Mouse (Mus musculus) gastrocnemius, postnatal 10 days (tissue): ENCODE results near the gene Ttc29. TPM values are rescaled to one million over a fixed set of nuclear protein-coding genes. Genes with fewer than 3 reads are reported as not detected.
A peak's percentile ranks its signal among the peaks of the same experiment; 100 is the strongest.

Experiments used
- DNase-seq: peaks from one replicate; pipeline ENCODE4 v3.0.0; 2021; ENCODE audit warnings: mixed read lengths
- total RNA-seq, 2 experiments: library from RNA; stranded (reverse); gene quantifications; 2 replicates each; pipeline ENCODE4 v1.2.3; 2021

The Ttc29 gene
- total RNA-seq, 2 experiments from 2014 or later: not detected

DNA sequence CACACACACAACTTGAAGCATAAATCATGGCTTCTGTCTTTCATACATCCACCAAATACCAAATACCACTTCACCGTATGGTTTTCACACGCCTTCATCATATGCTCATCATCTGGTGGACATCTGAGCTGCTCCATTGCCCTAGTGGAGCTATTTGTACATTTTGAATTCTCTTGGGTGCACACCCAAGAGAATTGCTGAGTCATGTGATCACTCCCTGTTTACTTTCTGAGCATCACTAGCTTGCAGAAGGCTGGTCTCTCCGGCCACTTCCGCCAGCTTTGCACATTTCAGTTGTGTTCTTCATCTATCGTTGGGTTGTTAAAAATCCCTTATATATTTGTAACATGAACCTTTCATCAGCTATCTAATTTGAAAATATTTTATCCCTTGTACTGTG, 65.5 kb downstream of the Ttc29 start:
- no peak for DNase-seq

DNA sequence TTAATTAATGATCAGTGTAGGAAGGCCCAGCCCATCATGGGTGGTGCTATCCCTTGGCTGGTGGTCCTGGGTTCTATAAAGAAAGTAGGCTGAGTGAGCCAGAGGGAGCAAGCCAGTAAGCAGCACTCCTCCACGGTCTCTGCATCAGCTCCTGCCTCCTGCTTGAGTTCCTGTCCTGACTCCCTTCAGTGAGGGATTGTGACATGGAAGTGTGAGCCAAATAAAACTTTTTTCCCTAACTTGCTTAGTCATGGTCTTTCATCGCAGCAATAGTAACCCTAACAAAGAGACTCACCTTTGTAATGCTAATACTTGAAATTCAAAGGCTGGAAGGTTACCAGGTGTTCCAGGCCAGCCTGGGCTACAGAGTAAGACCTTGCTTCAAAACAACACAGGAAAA, 71.7 kb downstream of the Ttc29 start:
- no peak for DNase-seq

DNA sequence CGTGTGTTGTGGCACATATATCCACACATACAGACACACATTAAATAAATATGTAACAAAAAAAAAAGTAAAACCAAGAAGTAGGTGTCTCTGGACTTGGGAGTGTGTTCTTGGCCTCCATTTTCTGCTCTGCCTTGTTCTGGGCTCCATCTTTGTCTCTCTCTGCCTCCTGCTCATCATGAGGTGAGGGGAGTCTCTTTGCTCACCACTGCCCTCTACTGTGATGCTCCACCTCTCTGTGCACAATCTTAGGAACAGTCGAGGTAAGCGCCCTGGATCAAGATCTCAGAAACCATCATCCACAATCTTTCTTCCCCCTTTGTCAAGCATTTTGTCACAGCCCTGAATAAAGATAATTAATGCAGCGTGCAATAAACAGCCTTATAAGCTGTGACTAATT, 72.3 kb downstream of the Ttc29 start:
- no peak for DNase-seq

DNA sequence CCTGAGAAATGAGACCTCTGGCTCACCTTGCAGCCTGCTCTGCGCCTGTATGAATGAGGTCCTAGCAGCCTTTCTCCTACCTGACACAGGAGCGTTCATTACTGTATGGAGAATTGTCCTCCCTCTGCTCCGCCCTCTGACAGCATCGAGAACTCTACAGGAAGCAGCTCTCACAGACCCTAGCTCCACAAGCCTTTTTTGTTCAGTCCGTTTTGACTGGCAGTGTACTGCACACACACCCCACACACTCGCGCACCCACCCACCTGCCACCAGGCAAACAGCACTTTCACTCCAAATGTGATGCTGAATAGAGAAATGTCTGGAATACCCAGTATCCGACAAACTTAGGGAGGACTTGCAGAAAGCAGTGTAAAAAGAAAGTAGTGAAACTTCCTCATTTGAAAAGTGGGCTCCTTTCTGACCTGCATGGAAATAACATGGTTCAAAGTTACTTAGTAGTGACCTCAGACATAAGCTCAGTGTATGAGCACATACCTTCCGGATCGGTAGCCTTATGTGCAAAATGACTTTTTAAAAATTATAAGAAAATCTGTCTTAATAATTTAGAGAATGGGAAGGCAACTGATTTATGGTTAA, 76.4 kb downstream of the Ttc29 start:
- no peak for DNase-seq

DNA sequence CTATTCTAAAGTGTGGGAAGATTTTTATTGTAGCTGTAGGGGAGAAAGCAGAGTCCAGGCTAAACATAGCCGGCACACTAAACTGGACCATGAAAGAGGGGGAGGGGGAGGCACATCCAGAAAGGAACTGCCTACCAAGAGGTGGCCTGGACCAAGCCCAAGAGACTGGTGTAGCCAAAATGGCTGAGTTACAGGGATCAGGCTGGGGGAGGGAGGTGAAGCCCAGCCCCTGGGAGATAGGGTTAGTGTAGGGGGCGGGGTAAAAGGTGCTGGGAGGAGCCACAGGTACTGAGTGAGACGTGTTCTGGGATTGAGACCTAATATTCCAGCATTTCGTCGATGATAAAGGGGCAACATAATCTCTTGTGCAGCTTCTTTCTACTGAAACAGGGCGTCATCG, 77.2 kb downstream of the Ttc29 start:
- DNase-seq: no peak

DNA sequence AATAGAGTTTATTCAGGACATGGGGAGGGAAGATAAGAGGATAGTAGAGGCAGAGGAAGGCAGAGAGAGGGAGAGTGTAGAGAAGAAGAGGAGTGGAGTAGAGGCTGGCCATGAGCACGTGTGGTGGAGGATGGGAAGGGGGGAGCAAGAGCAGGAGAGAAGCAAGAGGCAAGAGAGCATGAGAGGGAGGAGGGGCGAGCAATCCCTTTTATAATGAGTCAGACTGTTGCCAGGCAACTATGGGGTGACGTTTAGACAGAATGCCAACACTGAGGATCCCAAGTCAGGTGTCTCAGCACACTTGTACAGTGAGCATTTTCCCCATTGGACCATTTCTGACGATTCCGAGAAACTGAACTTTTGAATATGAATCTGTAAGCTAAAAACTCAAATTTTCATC, 82.4 kb downstream of the Ttc29 start:
- DNase-seq: no peak

DNA sequence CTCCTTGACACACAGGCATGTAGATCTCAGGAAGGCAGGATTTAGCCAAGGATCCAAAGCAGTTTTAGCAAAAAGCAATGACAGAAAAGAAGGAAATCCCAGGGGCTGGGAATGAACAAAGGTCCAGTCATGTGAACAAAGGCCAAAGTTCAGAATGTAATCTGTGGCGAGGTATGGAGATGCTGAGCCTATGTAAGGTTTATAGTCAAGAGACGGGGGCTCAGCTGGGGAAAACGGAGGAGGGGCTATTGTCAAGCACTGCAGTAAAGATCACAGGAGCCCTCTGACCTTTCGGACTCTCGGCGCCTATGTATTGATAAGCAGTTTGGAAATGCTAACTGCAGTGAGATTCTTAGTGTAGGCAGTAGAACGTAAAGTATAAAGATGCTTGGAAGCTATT, 90.5 kb downstream of the Ttc29 start:
- no peak for DNase-seq

DNA sequence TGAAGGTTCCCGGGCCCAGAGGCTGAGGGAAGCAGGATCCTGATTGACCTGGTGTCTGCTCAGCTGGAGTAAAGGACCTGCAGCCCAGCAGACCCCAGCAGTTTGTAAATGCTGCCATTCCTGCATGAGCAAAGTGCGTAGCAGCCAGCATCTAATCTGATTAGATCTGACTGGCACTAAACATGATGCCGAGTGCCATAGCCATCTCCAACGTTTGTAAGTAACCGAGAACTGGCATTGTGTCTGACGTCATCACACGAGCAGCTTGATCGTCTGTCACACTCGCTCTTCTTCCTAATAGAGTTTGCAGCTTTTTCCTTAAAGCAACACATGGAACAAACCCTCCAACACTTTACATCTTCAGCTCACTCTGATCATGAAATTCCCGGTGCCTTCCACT, 93.5 kb downstream of the Ttc29 start:
- no peak for DNase-seq

DNA sequence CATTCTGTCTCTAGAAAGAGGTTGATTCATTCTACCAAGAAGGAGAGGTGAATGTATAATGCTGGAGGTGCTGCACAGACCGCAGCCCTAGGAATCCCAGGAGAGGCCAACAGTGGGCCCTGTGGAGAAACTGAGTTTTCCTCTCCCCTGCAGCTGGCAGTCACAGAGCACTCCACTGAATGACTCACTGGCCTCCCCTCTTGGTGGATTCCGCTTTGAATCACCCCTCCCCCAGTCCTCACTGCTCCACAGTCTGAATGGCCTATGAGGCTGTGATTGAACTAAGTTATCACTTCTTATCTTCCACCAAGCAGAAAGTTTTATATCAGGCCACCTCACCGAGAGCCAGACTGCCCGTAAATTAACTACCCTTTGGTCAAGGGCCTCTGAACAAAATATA, 94.0 kb downstream of the Ttc29 start:
- DNase-seq: no peak

DNA sequence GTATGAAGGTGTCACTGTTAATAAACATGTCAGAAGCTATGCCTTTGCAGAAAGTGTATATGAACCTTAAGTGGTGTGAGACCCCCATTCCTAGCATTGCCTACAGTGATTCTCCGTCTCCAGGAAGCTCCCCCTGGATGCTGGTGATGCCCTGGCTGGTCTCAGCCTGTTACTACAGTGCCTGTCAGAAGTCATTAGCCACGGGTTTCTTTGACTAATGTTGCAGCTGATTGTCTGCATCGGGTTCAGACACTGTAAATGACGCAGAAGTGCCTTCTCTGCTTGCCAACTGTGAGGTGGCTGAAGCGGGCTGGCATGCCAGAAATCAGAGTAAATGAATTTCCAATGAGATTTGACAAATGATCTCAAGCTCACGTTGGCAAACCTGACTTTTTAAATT, 96.4 kb downstream of the Ttc29 start:
- DNase-seq: no peak

DNA sequence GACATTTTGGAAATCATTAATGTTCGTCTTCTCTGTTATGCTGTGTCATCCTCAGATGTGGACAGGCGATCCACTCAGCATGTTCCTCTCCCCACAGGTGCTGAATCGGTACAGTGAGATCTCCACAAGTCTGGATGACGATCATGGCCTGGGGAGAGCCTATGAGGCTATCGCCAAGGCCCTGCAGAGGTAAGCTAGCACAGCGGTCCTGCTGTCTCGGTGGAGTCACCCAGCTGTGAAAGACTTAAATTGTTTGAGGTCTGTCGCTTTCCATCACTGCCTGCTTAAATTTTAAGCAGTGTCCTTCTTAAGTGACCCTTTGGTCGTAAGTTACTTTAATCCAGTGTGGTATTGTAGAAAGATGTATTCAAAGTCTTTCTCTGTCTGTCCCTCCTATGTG, 102.5 kb downstream of the Ttc29 start:
- no peak for DNase-seq

DNA sequence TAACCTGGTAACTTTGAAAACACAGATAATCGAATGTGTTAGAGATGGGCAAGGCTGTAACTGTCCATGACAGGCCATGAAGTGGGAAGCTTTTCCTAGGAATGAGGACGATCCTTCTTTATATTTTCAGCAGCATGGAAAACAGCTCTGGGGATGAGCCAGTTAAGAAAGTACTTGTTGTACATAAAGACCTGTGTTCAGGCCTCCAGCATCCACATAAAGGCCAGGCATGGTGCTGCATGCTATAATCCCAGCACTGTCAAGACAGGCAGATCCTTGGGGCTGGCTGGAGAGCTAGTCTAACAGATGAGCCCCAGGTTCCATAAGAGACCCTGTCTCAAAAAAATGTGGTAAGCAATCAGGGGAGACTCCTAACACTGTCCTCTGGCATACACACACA, 104.6 kb downstream of the Ttc29 start:
- DNase-seq: no peak

DNA sequence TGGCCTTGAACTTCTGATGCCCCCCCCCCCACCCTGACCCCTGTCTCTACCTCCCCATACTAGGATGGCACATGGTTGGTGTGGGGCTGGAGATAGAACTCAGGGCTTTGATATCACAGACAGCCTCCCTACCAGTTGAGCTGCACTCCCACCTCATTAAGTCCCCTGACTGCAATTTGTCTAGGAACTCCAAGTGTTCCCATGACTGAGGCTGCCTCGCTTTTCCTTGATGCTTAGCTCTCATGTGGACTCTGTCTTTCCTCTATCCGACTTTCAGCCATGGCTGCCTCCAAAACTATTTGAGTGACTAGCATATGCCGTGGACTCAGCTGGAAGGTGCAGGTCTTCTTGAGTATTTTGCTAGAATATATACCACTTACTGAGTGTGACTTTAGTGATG, 110.3 kb downstream of the Ttc29 start:
- no peak for DNase-seq

DNA sequence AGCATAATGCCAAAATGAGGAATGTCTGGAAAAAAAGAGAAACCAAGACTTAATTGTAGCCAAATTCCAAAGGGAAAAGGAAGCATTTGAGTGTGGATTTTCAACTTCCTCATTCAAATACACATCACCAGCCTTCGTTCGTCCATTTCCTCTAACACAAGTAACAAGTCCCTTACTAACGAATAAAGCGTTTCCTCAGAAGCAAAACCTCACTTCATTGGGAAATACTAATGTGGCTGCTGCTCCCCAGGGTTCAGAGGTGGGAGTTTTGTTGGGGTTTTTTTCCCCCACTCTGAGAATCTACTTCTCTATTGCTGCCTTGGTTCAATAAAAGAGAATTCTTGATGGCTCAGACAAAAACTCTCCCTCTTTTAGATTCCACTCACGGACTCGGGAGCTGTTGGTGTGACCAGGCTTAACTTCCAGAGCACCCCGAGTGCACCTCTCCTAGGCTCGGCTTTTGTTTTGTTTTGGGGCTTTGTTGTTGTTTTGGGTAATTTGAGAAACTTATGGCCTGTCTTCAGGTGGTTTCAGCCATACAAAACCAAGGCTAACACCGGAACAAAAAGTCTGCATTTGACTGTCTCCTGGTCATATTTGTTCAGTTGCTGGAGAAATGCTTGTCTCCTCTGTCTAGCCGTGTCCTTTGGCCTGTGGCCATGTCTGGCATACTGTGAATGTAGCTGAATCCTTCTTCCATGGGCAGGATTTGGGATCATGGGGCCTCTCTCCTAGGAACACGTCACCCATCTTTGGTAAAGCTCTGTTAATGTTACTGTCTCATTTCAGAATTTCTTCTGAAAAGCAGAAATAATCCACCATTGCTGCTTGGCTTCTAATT, 127.8 kb downstream of the Ttc29 start:
- peak; percentile 15 for DNase-seq

DNA sequence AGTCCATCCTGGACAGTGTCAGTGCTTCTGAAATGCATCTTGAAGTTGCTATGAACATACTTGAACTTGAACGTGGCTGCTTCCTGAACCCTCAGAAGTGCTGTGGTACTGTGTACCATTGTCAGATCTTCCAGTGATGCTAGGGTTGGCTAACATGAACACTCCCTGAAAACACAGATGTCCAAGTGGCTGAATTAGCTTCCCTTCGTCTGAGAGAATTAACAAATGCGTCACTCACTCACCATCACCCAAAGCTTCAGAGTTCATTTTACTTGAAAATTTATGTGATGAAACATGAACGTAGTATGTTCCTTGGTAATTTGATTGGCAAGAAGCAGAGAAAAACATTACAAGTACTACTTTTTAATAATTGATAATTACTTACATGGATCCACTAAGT, 129.1 kb downstream of the Ttc29 start:
- DNase-seq: no peak

DNA sequence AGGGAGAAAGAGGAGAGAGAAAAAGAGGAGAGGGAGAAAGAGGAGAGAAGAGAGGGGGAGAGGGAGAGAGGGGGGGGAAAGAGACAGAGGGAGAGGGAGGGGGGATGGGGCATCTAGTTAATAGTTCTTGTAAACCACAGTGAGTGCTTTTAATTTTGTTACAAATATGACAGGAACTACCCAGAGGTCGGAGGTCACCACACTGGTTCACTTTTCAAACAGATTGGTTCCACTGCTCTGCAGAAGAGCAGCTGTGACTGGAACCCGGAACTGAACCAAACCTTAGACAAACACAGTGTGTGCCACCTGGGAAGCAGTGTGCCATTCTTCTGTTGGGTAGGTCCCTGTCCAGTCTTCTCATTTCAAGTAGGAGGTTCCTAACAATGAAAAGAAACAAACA, 130.9 kb downstream of the Ttc29 start:
- DNase-seq: no peak

DNA sequence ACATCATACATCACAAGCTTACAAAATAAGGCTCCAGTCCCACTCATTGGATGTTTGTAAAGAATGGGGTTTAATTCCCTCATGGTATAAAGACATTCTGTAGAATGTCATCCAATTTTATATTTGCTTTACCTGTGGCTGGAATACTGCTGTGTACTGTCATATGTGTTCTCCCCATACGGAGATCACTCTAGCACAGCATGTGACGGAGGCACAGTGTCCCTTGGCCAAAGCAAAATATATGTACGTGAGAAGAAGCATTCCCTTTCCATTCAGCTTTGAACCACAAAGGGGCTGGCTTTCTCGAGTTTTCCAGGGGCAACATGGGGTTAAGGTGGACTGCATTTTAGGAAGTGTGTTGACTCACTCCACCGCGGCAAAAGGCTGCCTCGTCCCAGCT, 132.6 kb downstream of the Ttc29 start:
- no peak for DNase-seq

DNA sequence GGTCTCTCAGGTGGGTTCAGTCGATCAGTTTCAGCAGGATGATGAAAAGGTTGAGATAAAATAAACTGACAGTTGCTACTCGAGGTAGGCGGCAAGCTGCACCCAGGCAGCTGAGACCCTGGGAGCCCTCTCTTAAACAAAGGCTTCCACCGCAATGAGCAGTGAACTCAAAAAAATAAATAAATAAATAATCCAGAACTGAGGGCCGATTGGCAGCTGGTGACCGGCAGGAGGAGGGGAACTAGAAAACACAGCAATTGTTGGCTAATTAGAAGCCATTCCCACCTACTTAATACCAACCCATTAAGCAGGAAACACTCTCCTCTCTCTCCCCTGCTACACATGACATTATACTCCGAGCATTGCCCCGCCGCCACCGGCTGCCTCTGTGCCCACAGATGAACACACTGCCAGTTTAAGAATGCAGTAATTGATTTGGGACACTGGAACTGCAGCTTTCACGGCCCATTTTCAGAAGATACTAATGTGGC, 133.1 kb downstream of the Ttc29 start:
- no peak for DNase-seq

DNA sequence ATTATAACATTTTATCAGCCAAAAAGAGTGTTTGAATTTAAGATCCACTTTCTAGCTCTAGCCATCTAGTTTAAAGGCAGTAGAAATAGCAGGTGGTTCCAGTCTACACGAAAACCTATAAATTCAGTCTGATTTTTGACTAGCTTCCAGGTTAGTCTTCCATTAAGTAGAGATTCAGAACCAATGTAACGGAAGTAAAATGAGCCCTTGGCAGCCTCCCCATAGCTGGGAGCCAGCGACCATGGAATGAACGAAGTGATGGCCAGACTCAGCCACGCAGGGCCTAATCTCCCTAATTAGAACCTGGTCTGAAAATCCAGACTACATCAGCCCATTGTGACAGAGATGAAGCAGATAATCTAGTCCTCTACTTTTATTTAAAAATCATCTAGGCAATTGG, 140.8 kb downstream of the Ttc29 start:
- no peak for DNase-seq

DNA sequence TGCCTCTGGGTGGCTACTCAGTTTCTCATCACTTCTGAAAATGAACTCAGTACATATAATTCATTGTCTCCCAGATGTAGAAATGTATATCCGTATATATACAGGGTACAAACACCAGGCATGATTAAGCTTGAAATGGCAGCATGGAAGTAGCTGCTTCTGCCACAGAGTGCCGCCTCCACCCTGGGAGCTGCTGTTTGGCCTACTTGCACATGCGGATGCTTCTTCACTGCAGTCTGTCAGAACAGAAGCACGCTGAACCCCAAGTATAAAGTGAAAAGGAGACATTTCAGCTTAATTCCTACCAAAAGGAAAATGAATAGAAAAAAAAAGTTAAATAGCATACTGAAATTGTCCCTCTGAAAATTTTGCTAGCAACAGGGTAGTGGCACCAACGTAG, 141.7 kb downstream of the Ttc29 start:
- DNase-seq: no peak

DNA sequence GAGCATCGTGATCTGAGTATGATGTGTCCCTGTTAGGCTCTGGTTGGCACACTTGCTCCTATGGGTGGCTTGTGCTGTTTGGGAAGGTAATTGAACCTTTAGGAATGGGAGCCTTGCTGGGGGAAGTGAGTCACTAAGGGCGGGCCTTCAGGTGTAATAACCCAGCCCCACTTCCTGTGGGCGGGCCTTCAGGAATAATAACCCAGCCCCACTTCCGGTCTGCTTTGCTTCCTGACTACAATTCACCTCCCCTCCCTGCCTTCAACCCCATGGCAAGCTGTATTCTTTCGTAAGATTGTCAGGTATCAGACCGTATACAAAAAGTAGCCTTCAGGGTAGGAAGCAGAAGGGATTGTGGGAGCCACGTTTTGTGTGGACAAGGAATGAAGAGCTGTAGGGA, 177.7 kb downstream of the Ttc29 start:
- DNase-seq: no peak

DNA sequence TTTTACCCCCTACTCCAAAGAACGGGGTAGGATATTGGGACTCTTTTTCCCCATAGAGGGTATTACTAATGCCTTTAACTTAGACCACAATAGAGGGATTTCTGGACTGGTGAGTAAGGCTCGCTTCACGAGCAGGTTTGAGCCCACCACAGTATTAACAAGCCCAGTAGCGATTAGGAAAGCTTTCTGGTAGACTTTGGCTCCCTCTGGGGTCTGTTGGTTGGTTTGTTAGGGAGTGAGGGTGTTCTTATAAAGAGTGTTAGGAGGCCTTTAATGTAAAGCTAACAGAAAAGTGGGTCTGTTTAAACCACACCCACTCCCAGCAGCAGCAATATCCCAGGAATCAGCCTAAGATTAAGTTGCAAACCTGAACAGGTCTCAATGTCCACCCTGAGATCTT, 206.2 kb downstream of the Ttc29 start:
- DNase-seq: no peak

DNA sequence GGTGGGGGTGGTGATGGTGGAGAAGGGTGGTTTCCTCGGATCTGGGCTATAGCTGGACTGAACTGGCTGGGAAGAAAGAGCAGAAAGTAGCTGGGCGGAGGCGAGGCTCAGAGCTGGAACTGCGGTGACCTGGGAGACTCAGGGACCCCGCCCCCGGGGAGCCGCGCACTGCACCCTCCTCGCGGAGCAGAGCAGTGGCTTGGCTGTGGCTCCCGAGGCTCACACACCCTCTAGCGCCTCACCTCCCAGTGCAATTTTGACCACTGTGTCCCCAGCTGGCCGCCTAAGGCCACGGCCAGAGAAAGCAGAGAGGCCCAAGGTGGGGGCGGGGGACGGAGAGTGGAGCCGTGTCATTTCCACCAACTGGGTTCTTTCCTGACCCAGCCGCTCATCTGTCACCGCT, 207.0 kb downstream of the Ttc29 start:
- DNase-seq: peak; percentile 20

DNA sequence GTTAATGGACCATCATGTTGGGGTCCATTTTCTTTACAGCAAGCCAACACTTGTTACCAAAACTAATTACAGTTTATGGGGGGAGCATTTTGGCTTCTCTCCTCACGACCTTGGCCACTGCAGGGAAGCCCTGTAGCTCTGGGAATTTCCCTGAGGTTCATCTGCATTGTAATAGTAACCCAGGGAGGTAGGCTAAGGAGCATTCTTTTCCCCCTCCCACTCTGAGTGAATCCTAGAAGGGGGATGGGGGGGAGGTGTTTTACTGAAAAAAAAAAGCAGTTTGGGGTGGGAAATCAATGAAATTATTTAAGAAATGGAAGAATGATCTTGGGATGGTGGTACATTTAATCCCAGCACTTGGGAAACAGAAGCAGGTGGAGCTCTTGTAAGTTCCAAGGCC, 210.8 kb downstream of the Ttc29 start:
- no peak for DNase-seq
